In the genomic region with DNA sequence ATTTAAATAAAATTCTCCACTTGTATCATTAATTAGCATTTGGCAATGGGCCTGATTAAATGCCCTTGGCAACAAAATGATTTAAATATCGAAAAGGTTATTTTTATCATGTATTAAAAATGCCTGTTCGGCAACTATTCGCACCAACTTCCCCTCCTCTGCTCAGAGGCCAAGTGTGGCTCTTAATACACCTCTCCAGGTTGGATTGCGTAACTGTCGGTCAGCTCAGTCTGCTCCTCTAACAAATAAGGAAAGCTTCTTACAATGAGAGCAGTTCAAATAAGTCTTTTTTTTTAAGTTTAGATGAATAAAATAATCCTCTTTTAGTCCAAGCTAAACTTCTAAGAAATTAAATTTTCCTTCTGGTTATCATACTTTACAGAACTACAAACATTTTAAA, we compare ENCODE assay signal across 17 mouse cellular contexts.
"Had no signal": no experiment of that assay in that cellular context is flagged by ENCODE, and none has a peak within 500 bp of the region (broad histone marks: within the 10 kb centered on the region; RNA-seq: fewer than 3 reads in every experiment).

No protein-coding gene starts in this region.

- H3K4me2 ChIP-seq: limb, embryonic 13.5 days; lung, embryonic 15.5 days; neural tube, embryonic 13.5 days had no signal

- H3K27ac ChIP-seq: layer of hippocampus, adult 2 months; limb, embryonic 13.5 days; liver, embryonic 14.5 days; lung, embryonic 15.5 days; midbrain, embryonic 10.5 days; neural tube, embryonic 13.5 days had no signal

- H3K27me3 ChIP-seq: limb, embryonic 13.5 days; lung, embryonic 15.5 days; neural tube, embryonic 13.5 days had no signal

- ATAC-seq: midbrain, embryonic 16.5 days had no signal

- H3K36me3 ChIP-seq: limb, embryonic 13.5 days; lung, embryonic 15.5 days; midbrain, embryonic 10.5 days; neural tube, embryonic 13.5 days had no signal

- H3K4me3 ChIP-seq: layer of hippocampus, adult 2 months; limb, embryonic 13.5 days; lung, embryonic 15.5 days; midbrain, embryonic 10.5 days; neural tube, embryonic 13.5 days had no signal

- DNase-seq: kidney, adult 11 months; kidney, adult 9 months; kidney, postnatal 10 days; kidney, postnatal 4 days; left cerebral cortex, postnatal 4 days; retina, postnatal 1 day; right cerebral cortex, postnatal 4 days; spleen, adult 18-20 months; thymus, adult 2 months; thymus, postnatal 25 days had no signal

- H3K9me3 ChIP-seq: limb, embryonic 13.5 days; lung, embryonic 15.5 days; midbrain, embryonic 10.5 days; neural tube, embryonic 13.5 days had no signal

- H3K9ac ChIP-seq: limb, embryonic 13.5 days; liver, embryonic 14.5 days; lung, embryonic 15.5 days; neural tube, embryonic 13.5 days had no signal
